Mouse (Mus musculus) hindbrain, embryonic 16.5 days (tissue): ENCODE measurements around the gene Ackr1. TPM values are rescaled to one million over a fixed set of nuclear protein-coding genes. Genes with fewer than 3 reads are reported as not detected.
"Not testable (repeated sequence)": the region's sequence is repeated elsewhere in the genome, so short reads cannot be mapped to it uniquely, and the experiment has no call there.

Experiments used
- ATAC-seq: fragments of 200-750 bp; cut with Nextera tagmentation; 2 replicates; pipeline ENCODE4 v1.8.0; 2017; ENCODE audit warnings: moderate TSS enrichment, moderate library complexity
- H3K27ac ChIP-seq: fragments of 300-500 bp; sonication (generic); 2 replicates; pipeline ENCODE4 v1.5.1; 2014; ENCODE audit warnings: low read depth, mild to moderate bottlenecking, control low read depth, low read length, moderate library complexity
- H3K27me3 ChIP-seq: fragments of 300-500 bp; sonication (generic); replicated peaks from 2 replicates; pipeline ENCODE4 v1.6.1; 2014; ENCODE audit warnings: low read length; ENCODE audit not compliant: control insufficient read depth, insufficient read depth
- H3K36me3 ChIP-seq: fragments of 300-500 bp; sonication (generic); 2 replicates; pipeline ENCODE4 v1.6.1; 2014; ENCODE audit warnings: mild to moderate bottlenecking, low read length, moderate library complexity, mixed read lengths; ENCODE audit not compliant: control insufficient read depth, insufficient read depth
- H3K4me1 ChIP-seq: fragments of 300-500 bp; sonication (generic); 2 replicates; pipeline ENCODE4 v1.6.1; 2014; ENCODE audit warnings: low read depth, low read length; ENCODE audit not compliant: control insufficient read depth, insufficient read depth
- H3K4me2 ChIP-seq: fragments of 300-500 bp; sonication (generic); 2 replicates; pipeline ENCODE4 v1.6.1; 2014; ENCODE audit warnings: mild to moderate bottlenecking, low read length, control low read depth, moderate library complexity
- H3K4me3 ChIP-seq: fragments of 300-500 bp; sonication (generic); 2 replicates; pipeline ENCODE4 v1.5.1; 2014; ENCODE audit warnings: mild to moderate bottlenecking, low read length, control low read depth, moderate library complexity
- H3K9ac ChIP-seq: fragments of 300-500 bp; sonication (generic); 2 replicates; pipeline ENCODE4 v1.6.1; 2014; ENCODE audit warnings: low read depth, mild to moderate bottlenecking, control low read depth, low read length, moderate library complexity
- H3K9me3 ChIP-seq: fragments of 300-500 bp; sonication (generic); 2 replicates; pipeline ENCODE4 v1.6.1; 2014; ENCODE audit warnings: mild to moderate bottlenecking, low read length, moderate library complexity; ENCODE audit not compliant: control insufficient read depth
- WGBS: fragments of 180-500 bp; shearing (Covaris S2); extraction: QIAGEN DNeasy Blood & Tissue Kit; methylation state at CpG from one replicate; pipeline ENCODE4 v1.1.7; 2014; 5-methylcytosine and 5-hydroxymethylcytosine counted together
- polyA plus RNA-seq: library from polyadenylated mRNA; unstranded; fragments of >200 nt; fragmentation: Nextera tagmentation; extraction: Ambion mirVana; gene quantifications from 2 replicates; pipeline ENCODE4 v1.2.1, GENCODE M21; 2015

Gene Ackr1
- polyA plus RNA-seq, 1 experiment from 2014 or later: 20.4 TPM

GRCm38 (mm10) chr1:173323839-173324585 lies 9.5 kb downstream of the Ackr1 start:
- Histone ChIP-seq H3K27me3 (no peaks in the 10 kb centered on the region), H3K4me2 (no peak overlapping the region), H3K9me3 (no peaks in the 10 kb centered on the region), H3K27ac (no peak overlapping the region), H3K4me3 (no peak overlapping the region), H3K36me3 (no peaks in the 10 kb centered on the region), H3K9ac (no peak overlapping the region), H3K4me1 (peaks cover 3% of the 10 kb centered on the region; the same call in 1 of the 2 replicates)
- 35% methylated on average over 5 of the region's 5 CpGs for WGBS
- no peak for ATAC-seq

- Histone ChIP-seq H3K36me3 (no peaks in the 10 kb centered on the region), H3K9ac (no peak overlapping the region), H3K4me3 (no peak overlapping the region), H3K9me3 (no peaks in the 10 kb centered on the region), H3K27ac (no peak overlapping the region), H3K4me1 (peaks cover 3% of the 10 kb centered on the region; the same call in 1 of the 2 replicates), H3K4me2 (no peak overlapping the region), H3K27me3 (no peaks in the 10 kb centered on the region)
- 70% methylated on average over 6 of the region's 6 CpGs for WGBS
- ATAC-seq: no peak
Measured at GRCm38 (mm10) chr1:173322249-173322627, 11.3 kb downstream of the Ackr1 start.

DNA sequence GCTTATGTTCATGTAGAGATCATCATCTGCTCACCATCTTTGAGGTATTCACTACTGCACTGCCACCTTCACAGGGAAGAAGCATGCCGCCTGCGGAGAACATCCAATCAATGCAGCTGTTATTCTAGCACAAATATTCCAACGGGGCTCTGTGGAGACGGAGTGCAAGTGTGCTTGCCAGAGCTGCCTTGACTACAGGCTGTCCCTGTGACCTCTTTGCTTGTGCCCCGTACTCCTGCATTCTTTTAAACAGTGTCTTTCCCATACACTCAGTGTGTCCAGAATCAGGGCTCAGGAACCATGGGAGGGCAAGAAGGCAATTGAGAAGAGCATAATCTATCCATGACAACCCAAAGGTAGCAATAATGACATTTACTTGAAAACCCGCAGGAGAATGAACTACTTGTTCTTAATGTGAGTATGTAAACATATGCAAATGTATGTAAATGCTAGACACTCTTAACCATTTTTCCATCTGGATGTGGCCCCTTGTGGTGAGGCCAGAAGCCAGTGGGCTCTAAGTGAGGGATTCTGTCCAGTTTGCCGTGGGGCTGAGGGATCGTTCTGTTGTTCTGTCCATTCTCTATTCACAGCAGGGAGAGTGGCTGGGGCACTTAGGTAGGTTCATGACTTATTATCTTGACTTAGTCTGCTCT lies 11.8 kb downstream of the Ackr1 start:
- peak; percentile 80 for ATAC-seq
- H3K9ac ChIP-seq: no peak overlapping the region
- no peaks in the 10 kb centered on the region for H3K36me3 ChIP-seq
- no peak overlapping the region for H3K4me2 ChIP-seq
- no peak overlapping the region for H3K4me3 ChIP-seq
- H3K27ac ChIP-seq: no peak overlapping the region
- H3K9me3 ChIP-seq: no peaks in the 10 kb centered on the region
- 33% methylated on average over 8 of the region's 8 CpGs for WGBS
- H3K4me1 ChIP-seq: peaks cover 3% of the 10 kb centered on the region; the same call in 1 of the 2 replicates
- no peaks in the 10 kb centered on the region for H3K27me3 ChIP-seq

DNA sequence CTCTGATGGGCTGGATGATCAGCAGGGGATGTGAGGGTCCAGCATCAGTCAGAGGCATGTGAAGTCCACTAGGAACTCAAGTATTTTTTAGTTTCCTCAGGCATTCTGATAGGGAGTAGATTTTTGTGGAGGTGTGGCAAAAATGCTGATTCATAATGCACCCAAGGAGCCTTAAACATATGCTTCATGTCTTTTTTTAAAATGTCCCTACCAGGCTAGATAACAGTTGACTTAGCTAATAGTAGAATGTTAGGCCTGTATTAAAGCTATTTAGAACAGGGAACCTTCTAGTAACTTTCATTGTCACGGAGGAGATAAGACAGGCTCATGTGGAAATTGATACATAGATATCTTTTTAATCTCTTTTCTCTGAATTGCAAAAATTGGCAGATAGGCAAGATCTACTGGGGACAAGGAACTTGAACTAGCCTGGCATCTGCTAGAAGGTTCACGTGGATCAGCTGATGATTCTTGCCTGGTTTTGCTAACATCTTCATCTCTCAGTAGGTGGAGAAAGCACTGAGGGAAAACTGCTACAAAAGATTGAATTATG lies 15.5 kb downstream of the Ackr1 start:
- Histone ChIP-seq H3K4me3 (no peak overlapping the region), H3K4me1 (peaks cover 3% of the 10 kb centered on the region; the same call in 1 of the 2 replicates), H3K27me3 (no peaks in the 10 kb centered on the region), H3K9ac (no peak overlapping the region), H3K9me3 (no peaks in the 10 kb centered on the region), H3K36me3 (no peaks in the 10 kb centered on the region), H3K4me2 (no peak overlapping the region), H3K27ac (no peak overlapping the region)
- 86% methylated on average over 2 of the region's 2 CpGs for WGBS
- ATAC-seq: no peak

- no peaks in the 10 kb centered on the region for H3K27me3 ChIP-seq
- no peaks in the 10 kb centered on the region for H3K36me3 ChIP-seq
- no peak for ATAC-seq
- H3K9me3 ChIP-seq: no peaks in the 10 kb centered on the region
- no peak overlapping the region for H3K9ac ChIP-seq
- WGBS: 90% methylated on average over 3 of the region's 3 CpGs
- H3K4me1 ChIP-seq: no peaks in the 10 kb centered on the region
- no peak overlapping the region for H3K27ac ChIP-seq
- H3K4me3 ChIP-seq: no peak overlapping the region
- H3K4me2 ChIP-seq: no peak overlapping the region
Measured at GRCm38 (mm10) chr1:173315725-173316124, 17.8 kb downstream of the Ackr1 start.

GRCm38 (mm10) chr1:173313535-173314050 lies 20.0 kb downstream of the Ackr1 start:
- not testable (repeated sequence) for H3K27ac ChIP-seq, H3K9ac ChIP-seq, ATAC-seq, H3K36me3 ChIP-seq, H3K27me3 ChIP-seq, H3K9me3 ChIP-seq, H3K4me2 ChIP-seq, H3K4me1 ChIP-seq, H3K4me3 ChIP-seq
- WGBS: 89% methylated on average over 7 of the region's 7 CpGs

GRCm38 (mm10) chr1:173302795-173303194 lies 30.8 kb downstream of the Ackr1 start:
- not testable (repeated sequence) for H3K4me1 ChIP-seq
- WGBS: 65% methylated on average over 3 of the region's 3 CpGs

More at GRCm38 (mm10) chr1:173302795-173303194, 30.8 kb downstream of the Ackr1 start:
- not testable (repeated sequence) for H3K9ac ChIP-seq, H3K27ac ChIP-seq, H3K4me2 ChIP-seq, H3K9me3 ChIP-seq, ATAC-seq, H3K27me3 ChIP-seq, H3K36me3 ChIP-seq, H3K4me3 ChIP-seq
